Mouse (Mus musculus) embryo, embryonic 10.5 days (tissue): Measurements from ENCODE around the gene Cldn34b3.
"Not testable (repeated sequence)": the region's sequence is repeated elsewhere in the genome, so short reads cannot be mapped to it uniquely, and the experiment has no call there.

Source experiments
- DNase-seq: peaks from one replicate; pipeline ENCODE4 v3.0.0-alpha.2; 2015; ENCODE audit warnings: low spot score

The Cldn34b3 gene

DNA sequence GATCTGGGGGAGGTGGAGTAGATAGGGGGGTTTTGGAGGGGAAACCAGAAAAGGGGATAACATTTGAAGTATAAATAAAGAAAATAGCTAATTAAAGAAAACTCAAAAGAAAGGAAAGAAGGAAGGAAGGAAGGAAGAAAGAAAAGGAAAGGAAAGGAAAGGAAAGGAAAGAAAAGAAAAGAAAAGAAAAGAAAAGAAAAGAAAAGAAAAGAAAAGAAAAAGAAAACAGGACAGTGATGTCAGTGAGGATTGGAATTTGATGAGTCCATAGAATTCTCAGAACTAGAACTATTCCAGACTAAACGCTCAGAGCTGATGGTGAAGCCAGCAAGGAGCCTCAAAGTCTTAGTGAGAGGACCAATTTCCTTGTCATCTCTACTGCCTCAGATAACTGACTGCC lies at the start of gene Cldn34b3:
Gene Cldn34b3 (plus strand): TSS at position 301 of the 400 bp plus-strand sequence.
- not testable (repeated sequence) for DNase-seq
